Mouse (Mus musculus): ENCODE measurements at regions not wholly inside any gene's neighbourhood (a gene's known extent, or its start where the extent isn't known, plus 50 kb on each side); places are given as distances from the start of the nearest gene placed in this dataset.

GRCm38 (mm10) chr1:152258258-152258657 is 128.2 kb downstream of the Tsen15 start:
- no peaks in the 10 kb centered on the region for H3K9me3 ChIP-seq (ENCODE audit: control insufficient read depth, low read length)
- H3K4me2 ChIP-seq (ENCODE audit: low read depth, low read length) = no peak overlapping the region
- H3K4me3 ChIP-seq (ENCODE audit: low read depth, low read length) = no peak overlapping the region
- no peak for ATAC-seq (ENCODE audit: low read depth)
- no peaks in the 10 kb centered on the region for H3K27me3 ChIP-seq (ENCODE audit: control insufficient read depth, insufficient read depth, low read length)
- 35% methylated on average over 12 of the region's 12 CpGs for WGBS
- H3K9ac ChIP-seq (replicated peaks; ENCODE audit: low read depth, low read length) = no peak overlapping the region
- no peaks in the 10 kb centered on the region for H3K36me3 ChIP-seq (ENCODE audit: control insufficient read depth, insufficient read depth, low read length)
- 0 out of 2 replicates have a peak, but pooled peaks cover under 1% of the 10 kb centered on the region for H3K4me1 ChIP-seq (ENCODE audit: control insufficient read depth, insufficient read depth, low read length)
- no peak overlapping the region for H3K27ac ChIP-seq (ENCODE audit: low read depth, low read length)

- H3K4me1 ChIP-seq (ENCODE audit: control insufficient read depth, insufficient read depth, low read length) = 0 out of 2 replicates have a peak, but pooled peaks cover 4% of the 10 kb centered on the region
- H3K27ac ChIP-seq (ENCODE audit: low read depth, low read length) = no peak overlapping the region
- H3K9me3 ChIP-seq (ENCODE audit: control insufficient read depth, low read length) = no peaks in the 10 kb centered on the region
- no peaks in the 10 kb centered on the region for H3K27me3 ChIP-seq (ENCODE audit: control insufficient read depth, insufficient read depth, low read length)
- no peak for ATAC-seq (ENCODE audit: low read depth)
- no peak overlapping the region for H3K4me2 ChIP-seq (ENCODE audit: low read depth, low read length)
- H3K36me3 ChIP-seq (ENCODE audit: control insufficient read depth, insufficient read depth, low read length) = no peaks in the 10 kb centered on the region
- H3K9ac ChIP-seq (replicated peaks; ENCODE audit: low read depth, low read length) = no peak overlapping the region
- 77% methylated on average over 4 of the region's 4 CpGs for WGBS
- H3K4me3 ChIP-seq (ENCODE audit: low read depth, low read length) = no peak overlapping the region
Observed at GRCm38 (mm10) chr1:152253906-152254305, 132.6 kb downstream of the Tsen15 start.

GRCm38 (mm10) chr1:152253486-152253885 is 133.0 kb downstream of the Tsen15 start:
- WGBS = 67% methylated on average over 4 of the region's 4 CpGs
- H3K9ac ChIP-seq (replicated peaks; ENCODE audit: low read depth, low read length) = no peak overlapping the region
- H3K27me3 ChIP-seq (ENCODE audit: control insufficient read depth, insufficient read depth, low read length) = no peaks in the 10 kb centered on the region
- H3K4me3 ChIP-seq (ENCODE audit: low read depth, low read length) = no peak overlapping the region
- no peak overlapping the region for H3K27ac ChIP-seq (ENCODE audit: low read depth, low read length)
- no peaks in the 10 kb centered on the region for H3K36me3 ChIP-seq (ENCODE audit: control insufficient read depth, insufficient read depth, low read length)
- H3K4me1 ChIP-seq (ENCODE audit: control insufficient read depth, insufficient read depth, low read length) = 0 out of 2 replicates have a peak, but pooled peaks cover 4% of the 10 kb centered on the region
- ATAC-seq (ENCODE audit: low read depth) = no peak
- no peak overlapping the region for H3K4me2 ChIP-seq (ENCODE audit: low read depth, low read length)
- H3K9me3 ChIP-seq (ENCODE audit: control insufficient read depth, low read length) = no peaks in the 10 kb centered on the region

- Histone ChIP-seq H3K27ac (ENCODE audit: low read depth, low read length) (no peak overlapping the region), H3K27me3 (ENCODE audit: control insufficient read depth, insufficient read depth, low read length) (no peaks in the 10 kb centered on the region), H3K4me2 (ENCODE audit: low read depth, low read length) (no peak overlapping the region), H3K36me3 (ENCODE audit: control insufficient read depth, insufficient read depth, low read length) (no peaks in the 10 kb centered on the region), H3K9me3 (ENCODE audit: control insufficient read depth, low read length) (no peaks in the 10 kb centered on the region), H3K4me3 (ENCODE audit: low read depth, low read length) (no peak overlapping the region), H3K4me1 (ENCODE audit: control insufficient read depth, insufficient read depth, low read length) (0 out of 2 replicates have a peak, but pooled peaks cover 4% of the 10 kb centered on the region), H3K9ac (replicated peaks; ENCODE audit: low read depth, low read length) (no peak overlapping the region)
- 31% methylated on average over 9 of the region's 9 CpGs for WGBS
- ATAC-seq (ENCODE audit: low read depth) = peak; percentile 81; the same call in 1 of the 2 replicates
Observed at GRCm38 (mm10) chr1:152252658-152253267, 133.7 kb downstream of the Tsen15 start.

GRCm38 (mm10) chr1:152241026-152241425 is 145.5 kb downstream of the Tsen15 start:
- Histone ChIP-seq H3K4me3 (ENCODE audit: low read depth, low read length) (no peak overlapping the region), H3K4me1 (ENCODE audit: control insufficient read depth, insufficient read depth, low read length) (peaks cover 3% of the 10 kb centered on the region), H3K27ac (ENCODE audit: low read depth, low read length) (no peak overlapping the region), H3K36me3 (ENCODE audit: control insufficient read depth, insufficient read depth, low read length) (no peaks in the 10 kb centered on the region), H3K9me3 (ENCODE audit: control insufficient read depth, low read length) (no peaks in the 10 kb centered on the region), H3K4me2 (ENCODE audit: low read depth, low read length) (no peak overlapping the region), H3K9ac (replicated peaks; ENCODE audit: low read depth, low read length) (no peak overlapping the region), H3K27me3 (ENCODE audit: control insufficient read depth, insufficient read depth, low read length) (no peaks in the 10 kb centered on the region)
- WGBS = 96% methylated on average over 9 of the region's 9 CpGs
- no peak for ATAC-seq (ENCODE audit: low read depth)

- Histone ChIP-seq H3K4me2 (ENCODE audit: low read depth, low read length) (no peak overlapping the region), H3K36me3 (ENCODE audit: control insufficient read depth, insufficient read depth, low read length) (no peaks in the 10 kb centered on the region), H3K27ac (ENCODE audit: low read depth, low read length) (no peak overlapping the region), H3K4me3 (ENCODE audit: low read depth, low read length) (no peak overlapping the region), H3K4me1 (ENCODE audit: control insufficient read depth, insufficient read depth, low read length) (peaks cover 14% of the 10 kb centered on the region), H3K9me3 (ENCODE audit: control insufficient read depth, low read length) (no peaks in the 10 kb centered on the region), H3K9ac (replicated peaks; ENCODE audit: low read depth, low read length) (no peak overlapping the region), H3K27me3 (ENCODE audit: control insufficient read depth, insufficient read depth, low read length) (no peaks in the 10 kb centered on the region)
- ATAC-seq (ENCODE audit: low read depth) = no peak
- WGBS = 71% methylated on average over 6 of the region's 6 CpGs
Observed at GRCm38 (mm10) chr1:152239376-152239775, 147.1 kb downstream of the Tsen15 start.

- no peaks in the 10 kb centered on the region for H3K9me3 ChIP-seq (ENCODE audit: control insufficient read depth, low read length)
- no peak overlapping the region for H3K27ac ChIP-seq (ENCODE audit: low read depth, low read length)
- H3K4me2 ChIP-seq (ENCODE audit: low read depth, low read length) = no peak overlapping the region
- no peak overlapping the region for H3K4me3 ChIP-seq (ENCODE audit: low read depth, low read length)
- H3K36me3 ChIP-seq (ENCODE audit: control insufficient read depth, insufficient read depth, low read length) = no peaks in the 10 kb centered on the region
- H3K9ac ChIP-seq (replicated peaks; ENCODE audit: low read depth, low read length) = no peak overlapping the region
- H3K27me3 ChIP-seq (ENCODE audit: control insufficient read depth, insufficient read depth, low read length) = no peaks in the 10 kb centered on the region
- WGBS = 46% methylated on average over 4 of the region's 4 CpGs
- H3K4me1 ChIP-seq (ENCODE audit: control insufficient read depth, insufficient read depth, low read length) = peaks cover 14% of the 10 kb centered on the region
- ATAC-seq (ENCODE audit: low read depth) = peak; percentile 71; the same call in 1 of the 2 replicates
Observed at GRCm38 (mm10) chr1:152235212-152235792, 145.4 kb upstream of the 1700025G04Rik start.

- 78% methylated on average over 2 of the region's 2 CpGs for WGBS
- ATAC-seq (ENCODE audit: low read depth) = no peak
- Histone ChIP-seq H3K27ac (ENCODE audit: low read depth, low read length) (no peak overlapping the region), H3K9me3 (ENCODE audit: control insufficient read depth, low read length) (no peaks in the 10 kb centered on the region), H3K4me1 (ENCODE audit: control insufficient read depth, insufficient read depth, low read length) (peaks cover 14% of the 10 kb centered on the region), H3K27me3 (ENCODE audit: control insufficient read depth, insufficient read depth, low read length) (no peaks in the 10 kb centered on the region), H3K4me2 (ENCODE audit: low read depth, low read length) (no peak overlapping the region), H3K9ac (replicated peaks; ENCODE audit: low read depth, low read length) (no peak overlapping the region), H3K4me3 (ENCODE audit: low read depth, low read length) (no peak overlapping the region), H3K36me3 (ENCODE audit: control insufficient read depth, insufficient read depth, low read length) (no peaks in the 10 kb centered on the region)
Observed at GRCm38 (mm10) chr1:152234716-152235115, 144.8 kb upstream of the 1700025G04Rik start.

- ATAC-seq (ENCODE audit: low read depth) = no peak
- Histone ChIP-seq H3K36me3 (ENCODE audit: control insufficient read depth, insufficient read depth, low read length) (no peaks in the 10 kb centered on the region), H3K4me3 (ENCODE audit: low read depth, low read length) (no peak overlapping the region), H3K9me3 (ENCODE audit: control insufficient read depth, low read length) (no peaks in the 10 kb centered on the region), H3K27me3 (ENCODE audit: control insufficient read depth, insufficient read depth, low read length) (no peaks in the 10 kb centered on the region), H3K9ac (replicated peaks; ENCODE audit: low read depth, low read length) (no peak overlapping the region), H3K27ac (ENCODE audit: low read depth, low read length) (no peak overlapping the region), H3K4me1 (ENCODE audit: control insufficient read depth, insufficient read depth, low read length) (peaks cover 14% of the 10 kb centered on the region), H3K4me2 (ENCODE audit: low read depth, low read length) (no peak overlapping the region)
- 63% methylated on average over 11 of the region's 11 CpGs for WGBS
Observed at GRCm38 (mm10) chr1:152231717-152232202, 141.8 kb upstream of the 1700025G04Rik start.

Data from neural tube, embryonic 14.5 days (tissue).